Mouse (Mus musculus) olfactory bulb, adult 2 months (tissue): ENCODE data around the gene Xpnpep2.

Source experiments
- CTCF ChIP-seq: fragments of 200-500 bp; IDR thresholded peaks from 2 replicates; pipeline ENCODE4 v1.5.1; 2012; ENCODE audit warnings: low read depth, mild to moderate bottlenecking, low read length, moderate library complexity; ENCODE audit not compliant: insufficient read depth
- POLR2A ChIP-seq: fragments of 200-500 bp; IDR thresholded peaks from 2 replicates; pipeline ENCODE4 v1.6.1; 2012; ENCODE audit warnings: mild to moderate bottlenecking, low read depth, low read length, moderate library complexity; ENCODE audit not compliant: insufficient read depth

DNA sequence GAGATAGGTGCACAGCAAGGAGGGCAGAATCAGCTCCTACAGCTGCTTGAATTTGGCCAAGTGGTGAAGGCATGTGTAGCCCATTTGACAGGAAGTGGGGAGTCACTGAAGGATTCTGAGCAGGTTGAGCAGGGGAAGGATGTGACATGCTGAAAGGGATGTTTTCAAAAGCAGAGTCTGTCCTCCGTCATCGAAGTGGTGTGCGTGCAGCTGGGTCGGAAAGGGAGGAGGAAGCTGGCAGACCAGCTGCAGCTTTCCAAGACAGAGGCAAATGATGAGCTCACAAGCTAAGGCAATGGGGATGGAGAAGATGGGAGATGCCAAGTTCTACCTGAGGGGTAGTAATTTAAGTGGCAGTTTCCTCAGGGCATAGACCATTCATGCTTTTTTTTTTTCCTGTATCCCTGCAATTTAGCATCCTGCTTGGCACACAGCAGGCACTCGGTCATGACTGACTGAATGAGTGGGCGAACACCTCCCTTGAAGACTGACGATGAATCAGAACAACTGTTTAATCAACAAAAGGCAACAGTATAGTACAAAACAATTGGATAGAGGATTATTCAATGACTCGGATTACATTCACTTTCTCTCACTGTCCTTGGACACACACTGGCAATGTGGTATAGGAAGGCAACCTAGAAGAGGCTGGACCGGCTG is 9.9 kb upstream of the Xpnpep2 start:
- TF ChIP-seq POLR2A (no peak), CTCF (no peak)
